Mouse (Mus musculus) urinary bladder, postnatal 10 days (tissue): ENCODE results near the gene Olfr777.
"Not testable (repeated sequence)": the region's sequence is repeated elsewhere in the genome, so short reads cannot be mapped to it uniquely, and the experiment has no call there.

Source experiments
- DNase-seq: peaks from one replicate; pipeline ENCODE4 v3.0.0; 2022; ENCODE audit warnings: low spot score

Gene Olfr777

DNA sequence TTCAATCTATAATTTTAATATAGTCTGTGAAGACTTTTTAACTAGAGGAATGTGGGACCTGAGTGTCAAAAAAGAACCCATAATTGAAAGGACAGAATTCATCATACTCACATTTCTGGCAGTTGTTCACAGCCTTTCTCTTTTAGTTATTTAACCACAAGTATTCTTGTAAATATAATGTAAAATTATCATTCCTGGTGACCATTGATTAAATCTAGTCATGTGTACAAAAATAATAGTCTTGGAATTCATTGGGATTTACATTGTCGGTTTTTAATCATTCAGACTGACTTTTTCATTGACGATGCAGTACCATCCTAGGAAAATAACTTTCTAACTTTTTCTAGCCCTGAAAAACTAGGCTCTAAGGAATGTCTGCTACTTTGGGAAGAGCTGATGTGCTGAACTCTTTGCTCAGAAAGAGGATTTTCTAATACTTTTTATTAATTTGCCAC, at the start of gene Olfr777:
Gene Olfr777 (minus strand): TSS at position 405 of the 455 bp plus-strand sequence.
- no peak for DNase-seq

DNA sequence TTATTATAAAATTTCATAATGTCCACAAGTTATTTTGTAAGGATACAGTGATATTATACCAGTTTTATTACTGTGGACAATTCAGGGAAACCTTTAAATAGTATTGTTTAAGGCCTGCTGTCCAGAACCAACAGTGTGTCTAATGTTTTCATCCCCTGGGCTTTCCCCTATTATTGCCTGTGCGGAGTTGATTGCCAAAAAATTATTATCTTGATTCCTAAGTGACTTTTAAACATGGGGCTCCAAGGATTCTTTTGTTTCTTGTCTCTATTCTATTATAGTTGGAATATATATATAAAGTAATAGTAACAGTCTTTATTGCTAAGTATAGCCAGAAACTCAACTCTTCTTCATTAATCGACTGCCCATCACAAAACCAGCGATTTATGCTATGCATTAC, 46.5 kb upstream of the Olfr777 start, which contains the start of gene Olfr780:
Gene Olfr780 (plus strand): TSS at position 301 of the 400 bp plus-strand sequence.
- no peak for DNase-seq

DNA sequence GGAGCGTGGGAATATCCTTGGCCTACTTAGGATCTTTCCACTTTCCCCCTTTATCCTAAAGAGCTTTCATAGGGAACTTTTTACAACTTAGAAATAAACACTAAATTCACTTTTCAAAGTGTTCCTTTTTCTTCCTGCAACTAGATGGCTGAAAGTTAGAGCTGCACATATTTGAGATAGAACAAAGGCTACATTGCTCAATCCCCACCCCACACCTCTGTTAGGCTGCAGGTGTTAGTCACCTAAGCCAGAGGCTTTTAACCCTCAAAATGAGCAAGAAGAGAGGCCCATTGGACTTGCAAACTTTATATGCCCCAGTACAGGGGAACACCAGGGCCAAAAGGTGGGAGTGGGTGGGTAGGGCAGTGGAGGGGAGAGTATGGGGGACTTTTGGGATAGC, 42.2 kb upstream of the Olfr777 start:
- DNase-seq, result not testable (repeated sequence)

DNA sequence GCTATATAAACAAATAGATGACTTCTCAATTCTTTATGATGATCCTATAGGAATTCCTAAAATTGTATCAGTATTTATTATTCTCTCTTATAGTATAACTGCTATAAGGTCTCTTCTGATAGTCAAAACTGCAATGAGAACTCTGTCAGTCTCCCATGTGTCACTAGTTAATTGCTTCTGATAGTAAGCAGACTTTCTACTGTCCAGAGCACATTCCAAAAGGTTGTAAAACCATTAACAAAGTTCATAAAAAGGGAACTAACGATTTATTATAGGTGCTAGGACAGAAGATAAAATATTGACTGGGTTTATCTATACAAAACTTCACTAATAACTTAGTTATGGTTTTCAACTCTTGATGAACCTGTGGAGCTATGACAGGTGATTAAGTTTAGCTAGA, 41.7 kb upstream of the Olfr777 start:
- not testable (repeated sequence) for DNase-seq

DNA sequence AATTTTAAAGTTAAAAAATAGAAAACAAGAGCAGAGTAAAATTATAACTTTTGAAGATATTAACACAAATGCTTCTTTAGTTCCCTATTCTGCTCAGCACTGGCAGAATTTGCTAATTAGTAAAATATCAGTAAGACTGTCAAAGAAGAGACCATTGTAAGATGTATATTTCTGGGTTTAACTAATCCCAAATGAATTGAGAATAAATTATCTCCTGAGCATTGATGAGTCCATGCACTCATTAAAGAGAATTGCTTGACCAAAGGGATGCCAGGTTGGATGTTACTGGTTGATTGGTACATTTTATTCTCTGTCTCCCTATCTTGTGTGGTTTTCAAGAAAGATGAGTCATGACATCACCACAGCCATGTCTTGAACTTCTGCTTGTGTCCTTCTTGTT, 12.5 kb downstream of the Olfr777 start, which contains the start of gene Olfr776:
Gene Olfr776 (plus strand): TSS at position 301 of the 400 bp plus-strand sequence.
- DNase-seq, result no peak

DNA sequence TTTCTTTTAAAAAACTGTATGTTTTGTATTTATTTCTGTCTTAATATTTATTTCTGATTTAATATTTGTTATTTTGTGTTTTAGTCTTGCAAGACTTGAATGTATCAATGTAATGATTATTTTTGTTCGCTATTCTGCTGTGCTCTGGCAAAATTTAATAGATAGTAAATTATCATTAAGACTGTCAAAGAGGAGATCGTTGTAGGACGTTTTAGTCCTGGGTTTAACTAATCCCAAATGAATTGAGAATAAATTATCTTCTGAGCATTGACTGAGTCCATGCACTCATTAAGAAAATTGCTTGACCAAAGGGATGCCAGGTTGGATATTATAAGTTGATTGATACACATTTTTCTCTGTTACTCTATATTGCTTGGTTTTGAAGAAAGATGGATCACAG, 23.2 kb downstream of the Olfr777 start, which contains the start of gene Olfr775:
Gene Olfr775 (plus strand): TSS at position 301 of the 400 bp plus-strand sequence.
- DNase-seq, result no peak

DNA sequence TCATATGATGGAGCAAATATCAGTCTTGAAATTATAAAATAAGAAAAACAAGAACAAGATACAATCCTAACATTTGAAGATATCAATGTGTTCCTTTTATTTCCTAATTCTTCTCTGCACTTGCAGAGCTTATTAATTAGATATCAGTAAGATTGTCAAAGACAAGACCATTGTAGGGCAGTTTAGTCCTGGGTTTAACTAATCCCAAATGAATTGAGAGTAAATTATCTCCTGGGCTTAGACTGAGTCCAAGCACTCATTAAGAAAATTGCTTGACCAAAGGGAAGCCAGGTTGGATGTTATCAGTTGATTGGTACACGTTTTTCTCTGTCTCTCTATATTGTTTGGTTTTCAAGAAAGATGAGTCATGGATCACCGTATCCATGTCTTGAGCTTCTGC, 35.4 kb downstream of the Olfr777 start, which contains the start of gene Olfr774:
Gene Olfr774 (plus strand): TSS at position 301 of the 400 bp plus-strand sequence.
- no peak for DNase-seq

DNA sequence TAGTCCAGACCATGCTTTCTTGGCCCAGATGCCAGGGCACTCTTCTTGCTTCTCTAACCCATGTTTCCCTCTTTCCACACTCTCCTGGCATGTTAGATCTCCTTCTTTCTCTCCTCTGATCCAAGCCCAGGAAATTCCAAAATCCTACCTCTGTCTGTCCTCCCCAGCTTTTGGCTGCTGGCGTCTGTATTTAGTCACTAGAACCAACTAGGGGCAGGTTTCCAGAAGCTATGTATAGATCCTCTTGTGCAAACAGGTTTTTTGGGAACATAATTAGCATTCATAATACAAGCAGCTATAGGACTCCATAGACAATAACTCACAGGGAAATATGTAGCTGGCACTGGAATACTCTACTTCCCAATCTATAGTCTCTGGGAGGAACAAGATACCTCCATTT, 40.5 kb downstream of the Olfr777 start:
- DNase-seq, result no peak
